In the genomic region with DNA sequence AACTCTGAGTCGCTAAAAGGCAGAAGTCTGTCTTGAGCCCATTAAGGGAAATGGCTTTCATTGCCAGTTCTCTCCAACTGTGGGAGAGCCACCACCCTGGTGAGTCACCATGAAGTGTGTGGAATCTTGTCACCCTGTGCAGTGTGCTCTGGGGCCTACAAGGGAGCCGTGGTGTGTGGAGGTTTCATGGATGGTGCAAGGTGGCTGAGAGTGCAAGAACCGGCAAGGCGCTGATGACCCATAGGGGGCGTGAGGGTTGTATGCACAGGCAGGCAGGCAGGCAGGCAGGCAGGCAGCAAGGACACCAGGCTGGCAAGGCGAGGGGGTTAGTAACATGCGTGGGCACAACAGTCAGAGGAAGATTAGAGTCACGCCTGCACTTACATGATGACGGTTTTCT, we compare ENCODE assay signal across 8 mouse cellular contexts. TPM values are rescaled to one million over a fixed set of nuclear protein-coding genes. Genes with fewer than 3 reads are reported as not detected.
A peak's percentile ranks its signal among the peaks of the same experiment; 100 is the strongest.
DNase-seq lines count a peak whose midpoint lies in the region; ATAC-seq and TF ChIP-seq lines count a peak whose summit lies in the region.

No protein-coding gene starts in this region.

- no peak overlapping the region for H3K9ac ChIP-seq in forebrain, postnatal 0 days
- no peak overlapping the region for H3K9ac ChIP-seq in forebrain, embryonic 12.5 days
- H3K9ac ChIP-seq in neural tube, embryonic 11.5 days (ENCODE audit: low read length) = no peak overlapping the region

- H3K9me3 ChIP-seq in forebrain, postnatal 0 days (ENCODE audit: low read length) = no peaks in the 10 kb centered on the region
- no peaks in the 10 kb centered on the region for H3K9me3 ChIP-seq in forebrain, embryonic 12.5 days
- no peaks in the 10 kb centered on the region for H3K9me3 ChIP-seq in neural tube, embryonic 11.5 days (ENCODE audit: control insufficient read depth, low read length)

- H3K27me3 ChIP-seq in forebrain, postnatal 0 days (ENCODE audit: insufficient read depth, low read length) = no peaks in the 10 kb centered on the region
- 0 out of 2 replicates have a peak, but pooled peaks cover 4% of the 10 kb centered on the region for H3K27me3 ChIP-seq in forebrain, embryonic 12.5 days
- no peaks in the 10 kb centered on the region for H3K27me3 ChIP-seq in neural tube, embryonic 11.5 days (ENCODE audit: control insufficient read depth, insufficient read depth, low read length)

- ATAC-seq in forebrain, postnatal 0 days = no peak
- ATAC-seq in forebrain, embryonic 12.5 days (ENCODE audit: low FRiP score) = no peak
- no peak for ATAC-seq in neural tube, embryonic 11.5 days (ENCODE audit: insufficient read depth, low FRiP score, low TSS enrichment)
- no peak for ATAC-seq in activated CD4-positive, CD25-positive, alpha-beta regulatory T cell, adult 4 months

- H3K4me3 ChIP-seq in forebrain, postnatal 0 days (ENCODE audit: low read depth, low read length) = no peak overlapping the region
- no peak overlapping the region for H3K4me3 ChIP-seq in forebrain, embryonic 12.5 days (replicated peaks)
- no peak overlapping the region for H3K4me3 ChIP-seq in neural tube, embryonic 11.5 days (ENCODE audit: low read depth, low read length)

- H3K4me2 ChIP-seq in forebrain, postnatal 0 days (ENCODE audit: low read depth) = no peak overlapping the region
- H3K4me2 ChIP-seq in forebrain, embryonic 12.5 days = no peak overlapping the region
- no peak overlapping the region for H3K4me2 ChIP-seq in neural tube, embryonic 11.5 days (ENCODE audit: low read depth)

- TF ChIP-seq CTCF in forebrain, postnatal 0 days (IDR thresholded peaks at IDR 0.05; ENCODE audit: low read depth) = peak; percentile 47

- no peaks in the 10 kb centered on the region for H3K4me1 ChIP-seq in forebrain, postnatal 0 days (ENCODE audit: insufficient read depth)
- H3K4me1 ChIP-seq in forebrain, embryonic 12.5 days = no peaks in the 10 kb centered on the region
- H3K4me1 ChIP-seq in neural tube, embryonic 11.5 days (ENCODE audit: control insufficient read depth, insufficient read depth, low read length) = no peaks in the 10 kb centered on the region

- H3K27ac ChIP-seq in forebrain, postnatal 0 days (ENCODE audit: low read depth, low read length) = no peak overlapping the region
- H3K27ac ChIP-seq in forebrain, embryonic 12.5 days = no peak overlapping the region
- H3K27ac ChIP-seq in neural tube, embryonic 11.5 days (ENCODE audit: low read depth, low read length) = no peak overlapping the region

- WGBS in forebrain, postnatal 0 days = 35% methylated on average over 9 of the region's 9 CpGs
- 40% methylated on average over 9 of the region's 9 CpGs for WGBS in forebrain, embryonic 12.5 days
- WGBS in neural tube, embryonic 11.5 days = 42% methylated on average over 9 of the region's 9 CpGs

- DNase-seq in forebrain, postnatal 0 days = no peak
- peak; percentile 50 for DNase-seq in ovary, postnatal 36 days (ENCODE audit: low spot score)
- no peak for DNase-seq in ovary, postnatal 10 days (ENCODE audit: low spot score)
- peak; percentile 9 to 38 for DNase-seq in cerebellum, postnatal 36 days
- DNase-seq in left cerebral cortex, adult 18-20 months (ENCODE audit: low spot score in 2 of 2) = peak; percentile 56 to 59
- peak; percentile 52 for DNase-seq in neural tube, embryonic 11.5 days (ENCODE audit: low spot score)

- no peaks in the 10 kb centered on the region for H3K36me3 ChIP-seq in forebrain, postnatal 0 days (ENCODE audit: insufficient read depth)
- H3K36me3 ChIP-seq in forebrain, embryonic 12.5 days (replicated peaks) = no peaks in the 10 kb centered on the region
- no peaks in the 10 kb centered on the region for H3K36me3 ChIP-seq in neural tube, embryonic 11.5 days (ENCODE audit: control insufficient read depth, insufficient read depth, low read length)

RNA-seq across cellular contexts. Expression of a gene that starts 37.2 kb away (rescaled TPM):
- 29.2 and 31.9 TPM in 2 replicates for total RNA-seq in forebrain, postnatal 0 days (2014; rRNA removed)
- polyA plus RNA-seq in forebrain, postnatal 0 days (2015; fragmentation: Nextera tagmentation; extraction: Ambion mirVana) = 13.5 and 16.0 TPM in 2 replicates
- polyA plus RNA-seq in forebrain, embryonic 12.5 days (2016; fragmentation: Nextera tagmentation; extraction: Ambion mirVana) = 19.2 and 20.9 TPM in 2 replicates
- 10 to 100 TPM; 22.5 to 25.4 TPM for total RNA-seq in left cerebral cortex, adult 18-20 months (2021)
- polyA plus RNA-seq in neural tube, embryonic 11.5 days (2014; fragmentation: Nextera tagmentation; extraction: Ambion mirVana) = 19.5 and 20.8 TPM in 2 replicates
- polyA plus RNA-seq in activated CD4-positive, CD25-positive, alpha-beta regulatory T cell, adult 4 months (2017; shearing (Covaris generic)) = 10 to 100 TPM; 18.5 to 22.2 TPM

Comparison
In these comparisons a context has a peak if more than half of its experiments do, and no peak if none do; other contexts are left out.
1. DNase-seq: peak in ovary, postnatal 36 days (single experiment), cerebellum, postnatal 36 days (2 of 2), left cerebral cortex, adult 18-20 months (2 of 2) and neural tube, embryonic 11.5 days (single experiment); none in forebrain, postnatal 0 days (single experiment) and ovary, postnatal 10 days (single experiment).